Mouse (Mus musculus) fat pad, adult 2 months (tissue): ENCODE data around the gene Ifngr2.

Experiments used
- DNase-seq: peaks from one replicate; pipeline ENCODE4 v3.0.0-alpha.2; 2011; ENCODE audit warnings: low read depth, low spot score; ENCODE audit errors: extremely low read depth

Gene Ifngr2

GRCm38 (mm10) chr16:91564580-91565291 lies 17.9 kb downstream of the Ifngr2 start:
- DNase-seq, result no peak

- DNase-seq, result no peak
Observed at GRCm38 (mm10) chr16:91565292-91565951, 18.6 kb downstream of the Ifngr2 start.

GRCm38 (mm10) chr16:91566002-91566401 lies 19.1 kb downstream of the Ifngr2 start:
- DNase-seq, result no peak

GRCm38 (mm10) chr16:91568960-91569359 lies 22.1 kb downstream of the Ifngr2 start:
- no peak for DNase-seq

GRCm38 (mm10) chr16:91571105-91571504 lies 24.2 kb downstream of the Ifngr2 start:
- DNase-seq, result no peak

GRCm38 (mm10) chr16:91575151-91575550 lies 28.3 kb downstream of the Ifngr2 start:
- no peak for DNase-seq

DNA sequence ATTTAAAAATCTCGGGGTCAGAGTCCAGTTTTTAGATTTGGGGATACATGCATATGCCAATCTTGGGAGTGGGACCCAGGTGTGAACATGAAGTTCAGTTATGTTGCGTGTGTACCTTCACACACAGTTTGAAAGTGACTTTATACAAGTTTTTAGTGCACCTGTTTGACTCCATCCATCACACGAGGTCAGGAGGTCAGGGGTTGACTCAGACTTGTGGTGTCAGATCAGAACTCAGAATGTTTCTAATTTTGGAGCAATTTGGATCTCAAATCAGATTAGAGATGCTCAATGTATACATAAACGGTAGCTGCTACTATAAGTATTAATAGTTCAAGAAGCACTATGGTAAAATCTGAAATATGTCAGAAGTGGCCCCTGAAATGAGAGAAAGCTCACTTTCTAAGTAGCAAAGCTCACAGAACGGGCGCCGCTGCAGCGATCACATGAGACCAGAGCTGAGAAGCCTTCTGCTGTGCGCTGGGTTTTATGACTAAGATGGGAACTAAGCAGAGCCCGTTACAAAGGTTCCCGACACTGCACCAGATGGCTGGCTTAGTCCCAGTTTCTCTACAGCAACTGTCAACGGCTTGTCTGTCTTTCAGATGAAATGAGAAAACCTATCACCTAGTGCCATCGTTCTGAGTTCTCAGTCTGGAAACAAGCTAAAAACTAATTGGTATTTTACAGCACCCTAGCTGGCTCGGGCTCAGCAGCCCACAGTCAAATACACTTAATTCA lies 32.3 kb downstream of the Ifngr2 start:
- no peak for DNase-seq

DNA sequence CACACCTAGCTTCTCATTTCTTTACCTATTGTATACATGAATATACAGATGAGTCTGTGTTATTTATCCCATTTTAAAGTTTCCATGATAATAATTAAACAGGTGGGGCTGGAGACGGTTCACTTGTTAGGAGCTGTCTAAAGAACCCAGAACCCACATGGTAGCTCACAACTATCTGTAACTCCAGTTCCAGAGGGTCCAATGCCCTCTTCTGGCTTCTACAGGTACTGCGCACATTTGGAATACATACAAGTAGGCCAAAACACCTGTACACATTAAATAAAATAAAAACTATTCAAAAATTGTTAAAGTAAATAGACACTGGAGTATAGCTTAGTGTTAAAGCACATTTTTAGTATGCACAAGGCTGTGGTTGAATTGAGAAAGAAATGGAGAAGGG lies 35.4 kb downstream of the Ifngr2 start:
- DNase-seq, result no peak

- no peak for DNase-seq
Observed at GRCm38 (mm10) chr16:91585617-91586016, 38.7 kb downstream of the Ifngr2 start.

DNA sequence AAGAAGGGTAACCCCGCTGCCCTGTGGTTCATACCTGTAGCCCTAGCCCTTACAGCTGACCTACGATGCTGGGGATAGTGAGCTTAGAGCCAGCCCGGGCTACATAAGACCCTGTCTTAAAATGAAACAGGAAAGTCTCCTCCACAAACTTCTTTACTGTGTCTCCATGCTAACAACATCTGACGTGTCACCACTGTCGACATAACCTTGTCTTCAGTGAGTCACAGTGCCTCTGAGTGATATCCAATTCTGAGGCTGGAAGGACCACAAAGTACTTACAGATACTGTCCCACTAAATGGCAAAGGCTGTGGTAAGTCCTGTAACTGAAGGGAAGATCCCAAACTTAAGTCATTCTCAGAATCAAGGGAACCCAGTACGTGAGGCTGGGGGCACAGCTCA lies 39.4 kb downstream of the Ifngr2 start:
- DNase-seq, result no peak

- DNase-seq, result no peak
Observed at GRCm38 (mm10) chr16:91587730-91588453, 41.0 kb downstream of the Ifngr2 start.

DNA sequence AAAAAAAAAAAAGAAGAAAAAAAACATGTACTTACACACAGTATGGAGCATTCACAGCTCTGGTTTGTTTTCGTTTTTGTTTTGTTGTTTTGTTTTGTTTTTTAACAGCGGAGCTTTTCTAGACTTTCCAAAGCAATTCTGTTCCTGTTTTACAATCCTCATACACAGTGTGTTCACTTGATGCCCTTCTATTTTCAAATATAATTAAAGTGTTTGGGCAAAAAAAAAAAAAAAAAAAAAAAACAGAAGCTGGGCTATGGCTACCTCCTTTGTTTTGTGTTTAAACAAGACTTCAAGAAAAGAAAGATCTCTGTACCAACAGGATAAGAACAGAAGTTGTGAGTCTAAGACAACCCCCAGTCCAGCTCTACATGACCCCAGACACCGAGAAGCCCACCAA lies 41.8 kb downstream of the Ifngr2 start:
- no peak for DNase-seq

- no peak for DNase-seq
Observed at GRCm38 (mm10) chr16:91592162-91592561, 45.3 kb downstream of the Ifngr2 start.

- DNase-seq, result no peak
Observed at GRCm38 (mm10) chr16:91593262-91593661, 46.4 kb downstream of the Ifngr2 start.

- DNase-seq, result no peak
Observed at GRCm38 (mm10) chr16:91595076-91595475, 48.2 kb downstream of the Ifngr2 start.

DNA sequence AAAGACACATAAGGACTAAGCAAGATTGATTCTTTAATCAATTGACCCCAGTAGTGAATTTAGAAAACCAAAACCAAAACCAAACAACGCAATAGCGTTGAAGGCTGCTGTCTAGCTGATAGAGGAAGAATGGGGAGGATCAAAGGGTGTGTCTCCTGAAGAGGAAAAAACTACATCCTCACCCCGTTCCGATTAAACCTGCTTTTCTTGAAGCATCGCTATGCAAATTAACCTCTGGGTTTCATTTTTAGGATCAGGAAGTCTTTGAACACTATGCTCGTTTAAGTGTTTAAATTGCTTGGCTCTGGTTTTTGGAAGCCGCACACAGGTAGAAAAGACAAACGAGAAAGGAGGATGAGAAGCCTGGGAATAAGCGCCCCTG lies 49.5 kb downstream of the Ifngr2 start:
- DNase-seq, result no peak

- no peak for DNase-seq
Observed at GRCm38 (mm10) chr16:91596779-91597671, 50.2 kb downstream of the Ifngr2 start.

- DNase-seq, result peak; percentile 56
Observed at GRCm38 (mm10) chr16:91597672-91598010, 50.8 kb downstream of the Ifngr2 start, which contains the start of gene Tmem50b. Gene Tmem50b, minus strand, starts transcription at chr16:91597800.

DNA sequence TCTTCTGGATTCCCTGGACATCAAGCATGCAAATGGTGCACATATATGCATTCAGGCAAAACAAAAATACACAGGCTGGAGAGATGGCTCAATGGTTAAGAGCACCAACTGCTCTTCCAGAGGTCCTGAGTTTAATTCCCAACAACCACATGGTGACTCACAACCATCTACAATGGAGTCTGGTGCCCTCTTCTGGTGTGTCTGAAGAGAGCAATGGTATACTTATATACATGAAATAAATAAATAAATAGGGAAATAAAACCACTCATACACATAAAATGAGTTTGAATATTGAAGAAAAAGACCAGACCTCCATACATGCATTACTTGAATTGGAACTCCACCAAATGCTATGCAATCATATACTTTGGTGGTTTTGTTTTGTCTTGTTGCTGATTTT lies 52.4 kb downstream of the Ifngr2 start:
- no peak for DNase-seq

GRCm38 (mm10) chr16:91601081-91601480 lies 54.2 kb downstream of the Ifngr2 start:
- no peak for DNase-seq
